Mouse (Mus musculus): ENCODE results near the gene Gpc3. TPM values are rescaled to one million over a fixed set of nuclear protein-coding genes. Genes with fewer than 3 reads are reported as not detected.

The Gpc3 gene
- polyA plus RNA-seq (2012; fragmentation: generic; extraction: Trizol): not detected
- long read RNA-seq, experiment 1: 0 reads
- long read RNA-seq, experiment 2: 0 reads

- no peak within 1 kb of the TSS for H3K4me3 ChIP-seq (ENCODE audit: insufficient read depth, poor library complexity, severe bottlenecking)
- H3K36me3 ChIP-seq (ENCODE audit: control insufficient read depth, insufficient read depth): no peaks in the 10 kb centered on the region
- no peaks in the 10 kb centered on the region for H3K79me3 ChIP-seq (ENCODE audit: low read depth)
- peaks cover 6% of the 10 kb centered on the region for H3K27me3 ChIP-seq (ENCODE audit: control insufficient read depth, insufficient read depth, insufficient read length)
- H3K79me2 ChIP-seq (ENCODE audit: control insufficient read depth, insufficient read depth): no peaks in the 10 kb centered on the region
- H3ac ChIP-seq (ENCODE audit: control insufficient read depth, insufficient read length, low read depth): no peak within 1 kb of the TSS
- TF ChIP-seq MAX (IDR thresholded peaks at IDR 0.05) (no peak), FOSL1 (IDR thresholded peaks at IDR 0.05; ENCODE audit: insufficient read depth, low read length, poor library complexity, severe bottlenecking) (no peak), MYOG (IDR thresholded peaks at IDR 0.05; ENCODE audit: control insufficient read depth, extremely low read depth, insufficient read length) (no peak), MYOD1 (IDR thresholded peaks at IDR 0.05; ENCODE audit: control insufficient read depth, insufficient read length, low read depth) (no peak), USF1 (IDR thresholded peaks at IDR 0.05; ENCODE audit: low read depth) (no peak)
These were observed at the start of gene Gpc3 for GRCm38 (mm10) chrX:52613328-52614030. Gpc3 (minus strand) TSS chrX:52613950.

GRCm38 (mm10) chrX:52651975-52652374 lies 38.2 kb upstream of the Gpc3 start:
- Histone ChIP-seq H3K4me3 (ENCODE audit: insufficient read depth, poor library complexity, severe bottlenecking) (no peak overlapping the region), H3K79me3 (ENCODE audit: low read depth) (no peaks in the 10 kb centered on the region), H3K79me2 (ENCODE audit: control insufficient read depth, insufficient read depth) (no peaks in the 10 kb centered on the region), H3K36me3 (ENCODE audit: control insufficient read depth, insufficient read depth) (no peaks in the 10 kb centered on the region), H3K27me3 (ENCODE audit: control insufficient read depth, insufficient read depth, insufficient read length) (no peaks in the 10 kb centered on the region), H3ac (ENCODE audit: control insufficient read depth, insufficient read length, low read depth) (no peak overlapping the region)
- TF ChIP-seq MAX (IDR thresholded peaks at IDR 0.05) (no peak), FOSL1 (IDR thresholded peaks at IDR 0.05; ENCODE audit: insufficient read depth, low read length, poor library complexity, severe bottlenecking) (no peak), CEBPB (IDR thresholded peaks at IDR 0.05; ENCODE audit: low read depth) (no peak), USF1 (IDR thresholded peaks at IDR 0.05; ENCODE audit: low read depth) (no peak), CTCF (IDR thresholded peaks at IDR 0.05; ENCODE audit: control insufficient read depth, insufficient read depth, insufficient read length) (no peak), MYOG (IDR thresholded peaks at IDR 0.05; ENCODE audit: control insufficient read depth, extremely low read depth, insufficient read length) (no peak), MYOD1 (IDR thresholded peaks at IDR 0.05; ENCODE audit: control insufficient read depth, insufficient read length, low read depth) (no peak)

DNA sequence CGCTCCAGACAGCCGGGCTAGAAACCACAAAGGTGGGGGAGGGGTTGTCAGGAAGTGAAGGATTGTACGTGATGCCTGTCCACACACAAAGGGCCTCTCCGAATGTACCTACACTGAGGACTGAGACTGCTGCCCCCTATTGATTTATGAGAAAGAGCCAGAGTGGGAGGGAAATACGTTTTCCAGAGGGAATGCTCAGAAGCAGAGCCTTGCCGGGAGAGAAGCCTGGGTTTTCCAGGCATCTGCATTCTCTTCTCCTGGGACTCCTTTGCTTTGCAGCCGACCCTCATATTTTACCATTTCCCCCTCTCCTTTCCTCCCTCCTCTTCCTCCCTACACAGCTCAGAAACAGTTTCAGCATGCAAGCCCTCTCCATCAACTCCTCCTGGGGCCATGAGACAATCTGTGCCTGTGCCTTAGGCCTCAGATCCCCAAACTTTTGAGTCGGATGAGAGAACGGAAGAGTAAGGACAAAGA lies 37.8 kb upstream of the Gpc3 start:
- no peak overlapping the region for H3K4me3 ChIP-seq (ENCODE audit: insufficient read depth, poor library complexity, severe bottlenecking)
- no peaks in the 10 kb centered on the region for H3K79me3 ChIP-seq (ENCODE audit: low read depth)

DNA sequence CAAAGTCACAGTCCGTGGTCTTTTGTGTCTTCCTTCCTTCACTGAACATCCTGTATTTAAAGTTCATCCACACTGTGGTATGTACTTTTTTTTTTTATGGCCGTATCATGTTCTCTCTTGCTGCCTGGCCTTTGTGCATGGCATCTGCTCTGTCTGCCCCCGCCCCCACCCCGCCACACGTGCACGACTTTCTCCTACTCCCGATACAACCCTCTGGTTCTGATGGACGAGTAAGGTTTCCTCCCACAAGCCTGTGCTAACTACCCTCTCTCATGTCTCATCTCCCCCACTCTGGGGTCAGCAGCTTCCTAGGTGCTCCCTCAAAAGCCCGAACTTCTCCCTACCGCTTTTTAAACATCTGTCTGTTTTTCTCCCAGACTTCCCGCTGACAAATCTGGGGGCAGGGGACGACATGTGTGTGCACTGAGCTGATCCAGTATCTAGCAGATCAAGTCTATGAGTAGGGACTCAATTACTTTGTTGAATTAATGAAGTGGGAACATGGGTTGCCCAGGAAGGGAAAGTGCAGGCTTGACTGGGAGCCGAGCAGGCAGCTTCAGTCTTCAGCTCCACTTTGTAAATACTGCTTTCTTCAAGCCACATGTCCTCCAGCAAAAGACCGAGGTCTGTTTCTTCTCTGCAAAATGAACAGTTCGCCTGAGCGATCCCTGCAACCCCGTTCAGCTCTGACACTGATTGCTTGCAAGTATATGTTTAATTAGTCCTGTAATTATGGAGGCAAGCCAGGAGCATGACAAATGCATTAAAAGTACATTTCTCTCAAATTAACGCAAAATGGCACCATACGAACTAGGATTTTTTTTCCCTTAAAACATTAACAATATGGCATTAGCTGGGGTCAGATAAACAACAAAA lies 35.4 kb upstream of the Gpc3 start:
- Histone ChIP-seq H3K36me3 (ENCODE audit: control insufficient read depth, insufficient read depth) (no peaks in the 10 kb centered on the region), H3K4me3 (ENCODE audit: insufficient read depth, poor library complexity, severe bottlenecking) (no peak overlapping the region)

More for the DNA sequence above, 37.8 kb upstream of the Gpc3 start:
- H3K79me2 ChIP-seq (ENCODE audit: control insufficient read depth, insufficient read depth): no peaks in the 10 kb centered on the region
- TF ChIP-seq USF1 (IDR thresholded peaks at IDR 0.05; ENCODE audit: low read depth): no peak
- TF ChIP-seq CTCF (IDR thresholded peaks at IDR 0.05; ENCODE audit: control insufficient read depth, insufficient read depth, insufficient read length): no peak
- TF ChIP-seq MYOG (IDR thresholded peaks at IDR 0.05; ENCODE audit: control insufficient read depth, extremely low read depth, insufficient read length): no peak
- no peak for TF ChIP-seq MAX (IDR thresholded peaks at IDR 0.05)
- TF ChIP-seq CEBPB (IDR thresholded peaks at IDR 0.05; ENCODE audit: low read depth): no peak
- TF ChIP-seq FOSL1 (IDR thresholded peaks at IDR 0.05; ENCODE audit: insufficient read depth, low read length, poor library complexity, severe bottlenecking): no peak
- no peak for TF ChIP-seq MYOD1 (IDR thresholded peaks at IDR 0.05; ENCODE audit: control insufficient read depth, insufficient read length, low read depth)
- no peaks in the 10 kb centered on the region for H3K27me3 ChIP-seq (ENCODE audit: control insufficient read depth, insufficient read depth, insufficient read length)
- H3ac ChIP-seq (ENCODE audit: control insufficient read depth, insufficient read length, low read depth): no peak overlapping the region
- no peaks in the 10 kb centered on the region for H3K36me3 ChIP-seq (ENCODE audit: control insufficient read depth, insufficient read depth)

GRCm38 (mm10) chrX:52644393-52644792 lies 30.6 kb upstream of the Gpc3 start:
- no peaks in the 10 kb centered on the region for H3K79me2 ChIP-seq (ENCODE audit: control insufficient read depth, insufficient read depth)
- no peak for TF ChIP-seq FOSL1 (IDR thresholded peaks at IDR 0.05; ENCODE audit: insufficient read depth, low read length, poor library complexity, severe bottlenecking)
- TF ChIP-seq USF1 (IDR thresholded peaks at IDR 0.05; ENCODE audit: low read depth): no peak
- no peak for TF ChIP-seq MAX (IDR thresholded peaks at IDR 0.05)
- no peak for TF ChIP-seq MYOG (IDR thresholded peaks at IDR 0.05; ENCODE audit: control insufficient read depth, extremely low read depth, insufficient read length)
- TF ChIP-seq MYOD1 (IDR thresholded peaks at IDR 0.05; ENCODE audit: control insufficient read depth, insufficient read length, low read depth): no peak
- no peak for TF ChIP-seq CTCF (IDR thresholded peaks at IDR 0.05; ENCODE audit: control insufficient read depth, insufficient read depth, insufficient read length)
- no peak for TF ChIP-seq CEBPB (IDR thresholded peaks at IDR 0.05; ENCODE audit: low read depth)

More for the DNA sequence above, 35.4 kb upstream of the Gpc3 start:
- Histone ChIP-seq H3K79me3 (ENCODE audit: low read depth) (no peaks in the 10 kb centered on the region), H3ac (ENCODE audit: control insufficient read depth, insufficient read length, low read depth) (no peak overlapping the region), H3K79me2 (ENCODE audit: control insufficient read depth, insufficient read depth) (no peaks in the 10 kb centered on the region), H3K27me3 (ENCODE audit: control insufficient read depth, insufficient read depth, insufficient read length) (no peaks in the 10 kb centered on the region)
- no peak for TF ChIP-seq MYOG (IDR thresholded peaks at IDR 0.05; ENCODE audit: control insufficient read depth, extremely low read depth, insufficient read length)
- TF ChIP-seq MAX (IDR thresholded peaks at IDR 0.05): no peak
- no peak for TF ChIP-seq MYOD1 (IDR thresholded peaks at IDR 0.05; ENCODE audit: control insufficient read depth, insufficient read length, low read depth)
- no peak for TF ChIP-seq USF1 (IDR thresholded peaks at IDR 0.05; ENCODE audit: low read depth)
- TF ChIP-seq CTCF (IDR thresholded peaks at IDR 0.05; ENCODE audit: control insufficient read depth, insufficient read depth, insufficient read length): no peak
- no peak for TF ChIP-seq FOSL1 (IDR thresholded peaks at IDR 0.05; ENCODE audit: insufficient read depth, low read length, poor library complexity, severe bottlenecking)
- TF ChIP-seq CEBPB (IDR thresholded peaks at IDR 0.05; ENCODE audit: low read depth): no peak

More at GRCm38 (mm10) chrX:52644393-52644792, 30.6 kb upstream of the Gpc3 start:
- H3K36me3 ChIP-seq (ENCODE audit: control insufficient read depth, insufficient read depth): no peaks in the 10 kb centered on the region
- no peak overlapping the region for H3K4me3 ChIP-seq (ENCODE audit: insufficient read depth, poor library complexity, severe bottlenecking)
- no peaks in the 10 kb centered on the region for H3K79me3 ChIP-seq (ENCODE audit: low read depth)
- H3K27me3 ChIP-seq (ENCODE audit: control insufficient read depth, insufficient read depth, insufficient read length): no peaks in the 10 kb centered on the region
- H3ac ChIP-seq (ENCODE audit: control insufficient read depth, insufficient read length, low read depth): no peak overlapping the region

Measured in C2C12 (cell line).